Mouse (Mus musculus): ENCODE data around the gene Fbll1. TPM values are rescaled to one million over a fixed set of nuclear protein-coding genes. Genes with fewer than 3 reads are reported as not detected.

Fbll1 gene
- polyA plus RNA-seq (2014; fragmentation: Illumina TruSeq; extraction: RNeasy Lipid Tissue Mini Kit (QIAGEN cat#74804); ENCODE audit: low read depth, low replicate concordance), result not detected

DNA sequence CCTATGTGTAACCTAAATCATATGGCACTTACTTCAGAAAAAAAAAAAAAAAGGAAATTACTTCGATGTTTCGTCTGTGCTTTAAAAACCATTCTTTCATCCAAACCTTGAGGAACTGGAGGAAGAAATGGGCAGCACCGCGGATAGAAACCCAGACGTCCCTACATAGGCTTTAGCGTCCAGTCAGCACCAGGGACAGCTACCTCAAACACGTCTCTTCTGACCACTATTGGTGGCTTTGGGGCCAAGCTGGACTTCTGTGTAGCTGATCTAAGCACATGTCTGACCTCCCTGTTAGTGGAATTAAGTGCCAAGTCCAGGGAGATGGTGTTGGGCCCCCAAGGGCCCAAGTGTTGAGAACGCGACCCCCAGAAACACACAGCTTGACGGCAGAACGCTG is at the start of gene Fbll1:
Gene Fbll1 (minus strand): TSS at position 11 of the 400 bp plus-strand sequence.

DNA sequence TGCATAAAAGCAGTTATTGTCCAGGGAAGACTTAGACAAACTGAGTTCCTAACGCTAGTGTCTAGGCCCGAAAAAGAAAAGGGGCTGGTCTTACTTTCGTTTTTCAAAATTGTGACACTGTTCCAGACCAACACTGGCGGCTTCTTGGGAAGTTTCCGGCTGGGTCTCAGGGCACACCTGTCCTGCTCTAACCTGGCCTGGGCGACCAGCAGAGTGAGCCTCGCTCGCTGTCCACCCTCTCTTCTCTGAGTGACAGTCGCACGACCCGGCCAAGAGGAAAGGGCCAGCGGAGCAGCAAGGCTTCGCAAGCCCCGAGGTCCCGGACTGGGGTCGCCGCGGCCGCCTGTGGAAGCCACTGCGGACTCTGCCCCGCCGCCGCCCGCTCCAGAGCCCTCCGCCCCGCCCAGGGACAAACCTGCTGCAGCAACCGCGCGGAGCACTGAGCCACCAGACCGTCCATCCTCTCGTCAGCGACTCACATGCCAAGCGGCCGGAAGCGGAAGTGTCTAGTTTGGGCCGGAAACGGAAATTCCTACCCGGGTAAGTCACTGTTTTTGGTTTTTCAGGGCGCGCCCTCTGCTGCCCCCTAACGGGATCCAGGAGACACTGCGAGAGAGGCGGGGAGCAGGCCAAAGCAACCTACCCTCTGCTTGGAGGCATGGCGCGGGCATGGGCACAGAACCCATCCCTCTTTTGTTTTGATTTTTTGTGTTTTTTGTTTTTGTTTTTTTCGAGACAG is 35.5 kb upstream of the Fbll1 start, which contains the start of gene Rars:
Gene Rars (minus strand): TSS at position 485 of the 739 bp plus-strand sequence.

DNA sequence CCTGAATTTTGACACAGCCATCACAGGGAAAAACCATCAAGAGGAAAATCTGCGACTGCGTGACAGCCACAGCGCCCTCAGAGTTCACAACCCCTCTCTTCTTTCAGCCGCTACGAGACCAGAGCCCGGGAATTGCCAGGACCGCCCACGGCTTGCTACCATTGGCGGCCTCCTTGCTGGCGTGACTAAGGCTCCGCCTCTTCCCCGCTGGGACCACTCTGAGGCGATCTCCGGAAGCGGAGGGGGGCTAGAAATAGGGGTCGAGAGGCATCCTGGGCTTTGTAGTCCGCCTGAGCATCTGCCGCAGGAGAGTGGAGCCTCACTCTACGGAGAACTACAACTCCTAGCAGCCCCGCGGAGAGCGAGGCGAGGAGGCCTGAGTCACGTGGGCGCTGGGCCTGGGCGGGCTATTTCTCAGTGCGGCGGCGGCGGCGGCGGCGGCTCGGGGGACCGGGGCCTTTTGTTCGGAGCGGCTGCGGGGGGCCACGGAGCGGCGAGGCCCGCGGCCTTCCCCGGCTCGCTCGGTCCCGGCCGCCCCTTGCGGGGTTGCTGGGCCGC is 29.4 kb downstream of the Fbll1 start, which contains the start of gene Pank3:
Gene Pank3 (plus strand): TSS at position 297 of the 558 bp plus-strand sequence.

Other genes with a start within 250 kb of the Fbll1 start
- 39.5 TPM for gene Pank3, start 29.4 kb downstream of the Fbll1 start, polyA plus RNA-seq (2014; fragmentation: Illumina TruSeq; extraction: RNeasy Lipid Tissue Mini Kit (QIAGEN cat#74804); ENCODE audit: low read depth, low replicate concordance)
- 57.8 TPM for gene Rars, start 35.6 kb upstream of the Fbll1 start, polyA plus RNA-seq (2014; fragmentation: Illumina TruSeq; extraction: RNeasy Lipid Tissue Mini Kit (QIAGEN cat#74804); ENCODE audit: low read depth, low replicate concordance)
- 0.34 TPM for gene Wwc1, start 181.6 kb upstream of the Fbll1 start, polyA plus RNA-seq (2014; fragmentation: Illumina TruSeq; extraction: RNeasy Lipid Tissue Mini Kit (QIAGEN cat#74804); ENCODE audit: low read depth, low replicate concordance)

All from testis, adult 10 weeks (tissue).